Mouse (Mus musculus): ENCODE measurements around the gene Sgtb. TPM values are rescaled to one million over a fixed set of nuclear protein-coding genes. Genes with fewer than 3 reads are reported as not detected.

Sgtb gene
- 1 to 10 TPM; 3.9 to 9.4 (median 6.1) TPM for total RNA-seq (2022)

DNA sequence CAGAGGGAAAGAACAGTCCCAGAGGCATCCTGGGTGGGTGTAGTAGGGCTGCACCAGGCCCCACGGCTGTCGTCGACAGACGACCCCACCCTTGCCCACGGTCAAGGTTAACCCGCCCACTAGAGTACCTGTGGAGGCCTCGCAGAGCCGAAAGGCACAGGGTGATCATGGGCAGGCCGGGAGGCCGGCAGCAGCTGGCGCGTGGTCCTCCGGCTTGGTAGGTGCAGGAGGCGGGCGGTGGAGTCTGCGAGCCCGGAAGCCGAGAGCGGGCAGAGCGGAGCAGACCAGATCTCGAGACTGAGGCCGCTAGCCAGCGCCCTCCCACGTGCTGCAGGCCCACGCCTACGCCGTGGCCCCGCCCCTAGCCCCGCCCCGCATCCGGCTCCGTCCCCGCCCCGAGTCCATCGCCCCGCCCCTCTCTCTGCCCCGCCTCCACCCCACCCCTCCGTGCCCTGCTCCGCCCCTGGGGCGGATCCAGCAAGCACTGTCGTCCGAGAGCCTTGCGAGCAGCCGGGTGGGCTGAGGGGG, at the start of gene Sgtb, which contains the start of gene Nln:
TSS of gene Sgtb (plus strand) at position 454 of the 528 bp plus-strand sequence.
TSS of gene Nln (minus strand) at position 327 of the 528 bp plus-strand sequence.
- peak; percentile 83 for DNase-seq

DNA sequence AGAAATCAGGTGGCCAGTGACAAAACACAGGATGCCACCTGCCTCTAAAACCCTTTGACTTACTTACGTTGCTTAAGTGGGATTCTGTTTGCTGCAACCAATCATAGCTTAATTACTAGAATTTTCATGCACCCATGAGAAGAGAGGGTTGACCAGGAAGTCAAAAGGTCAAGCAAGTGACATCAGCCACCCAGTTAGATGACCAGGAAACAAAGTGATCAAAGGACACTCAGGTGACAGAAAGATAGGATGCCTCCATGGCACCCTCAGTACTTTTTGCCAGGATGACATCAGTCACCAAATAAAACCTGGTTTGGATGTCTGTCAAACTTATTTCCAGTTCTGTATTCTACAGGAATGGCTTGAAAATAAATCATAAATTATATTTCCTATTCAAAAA, 49.3 kb upstream of the Sgtb start:
- DNase-seq, result no peak

DNA sequence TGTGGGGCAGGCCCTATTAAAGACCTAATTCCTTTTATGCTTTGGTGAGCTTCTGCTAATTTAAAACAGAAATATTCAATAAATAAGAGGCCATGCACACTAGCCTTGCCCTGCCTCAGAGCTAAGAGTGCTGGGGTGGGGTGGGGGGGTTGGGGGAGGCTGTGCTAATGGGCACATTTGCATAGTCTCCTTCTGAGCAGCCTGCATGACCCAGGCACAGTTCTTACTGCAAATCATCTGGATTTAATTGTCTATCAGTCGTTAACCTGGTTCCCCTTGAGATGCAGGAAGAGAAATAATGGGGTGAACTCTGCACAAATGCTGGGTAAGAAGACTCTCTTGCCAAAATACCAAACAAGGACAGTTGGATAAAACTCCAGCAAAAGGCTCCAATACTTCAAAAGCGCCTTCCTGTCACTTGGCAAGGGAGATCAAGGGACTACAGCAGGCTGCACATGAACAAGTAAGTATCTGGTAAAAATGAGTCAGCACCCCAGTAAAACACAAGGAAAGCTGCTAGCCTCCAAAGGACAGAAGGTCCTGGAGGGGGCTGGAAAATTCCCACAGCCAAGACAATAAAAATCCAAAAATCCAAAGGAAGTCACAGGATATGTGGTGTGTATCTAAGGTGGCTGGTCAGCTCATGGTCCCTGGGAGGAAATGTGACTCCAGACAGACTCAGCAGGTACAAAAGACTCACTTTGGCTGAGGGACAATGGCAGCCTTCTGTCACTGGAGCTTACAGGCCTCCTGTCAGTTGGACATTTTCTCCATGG, 47.4 kb upstream of the Sgtb start:
- peak; percentile 45 for DNase-seq

DNA sequence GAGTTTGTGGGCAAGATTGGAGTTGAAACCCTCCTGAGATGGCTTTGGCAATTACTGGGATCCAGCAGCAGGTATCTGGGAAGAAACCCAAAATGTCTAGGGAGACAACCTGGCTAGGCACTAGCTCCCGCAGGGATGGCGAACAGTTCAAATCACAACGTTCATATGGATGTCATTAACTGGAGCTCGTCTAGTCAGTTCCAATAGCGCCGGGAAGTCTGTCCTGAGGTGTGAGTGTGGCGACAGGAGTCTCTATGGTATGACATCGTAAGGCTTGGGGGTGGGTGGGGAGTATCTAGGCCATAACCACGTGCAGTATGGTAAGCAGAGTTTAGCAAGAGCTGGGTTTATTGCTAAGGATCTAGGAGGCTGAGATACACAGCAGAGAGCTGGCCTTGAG, 46.5 kb upstream of the Sgtb start:
- DNase-seq, result no peak

DNA sequence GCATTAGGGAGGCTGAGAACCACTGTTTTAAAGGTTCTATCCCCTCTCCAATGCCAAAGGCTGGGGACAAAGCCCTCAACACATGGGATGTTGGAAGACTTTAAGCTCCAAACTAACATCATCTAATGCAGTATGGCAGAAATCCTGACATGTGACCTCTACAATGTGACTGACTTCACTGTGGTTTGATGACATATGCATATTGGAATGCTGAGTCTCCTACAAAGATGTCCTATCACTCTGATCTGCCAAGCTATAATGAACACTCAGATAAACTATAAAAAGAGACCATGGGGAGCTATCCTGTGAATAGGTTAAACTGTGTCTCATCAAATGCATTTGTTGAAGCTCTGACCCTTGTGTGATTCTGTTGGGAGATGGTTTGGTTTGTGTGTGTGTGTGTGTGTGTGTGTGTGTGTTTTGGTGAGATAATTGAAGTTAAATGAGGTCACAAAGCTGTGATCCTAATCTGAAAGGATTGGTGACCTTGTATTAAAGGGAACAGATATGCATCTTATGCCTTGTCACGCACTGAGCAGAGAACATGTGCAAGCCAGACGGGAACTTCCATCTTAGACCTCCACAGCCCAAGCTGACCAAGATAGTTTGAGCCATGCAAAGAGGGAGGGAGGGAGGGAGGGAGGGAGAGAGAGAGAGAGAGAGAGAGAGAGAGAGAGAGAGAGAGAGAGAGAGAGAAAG, 43.7 kb upstream of the Sgtb start:
- DNase-seq, result no peak

GRCm38 (mm10) chr13:104069216-104069615, 40.3 kb upstream of the Sgtb start:
- DNase-seq, result peak; percentile 39

DNA sequence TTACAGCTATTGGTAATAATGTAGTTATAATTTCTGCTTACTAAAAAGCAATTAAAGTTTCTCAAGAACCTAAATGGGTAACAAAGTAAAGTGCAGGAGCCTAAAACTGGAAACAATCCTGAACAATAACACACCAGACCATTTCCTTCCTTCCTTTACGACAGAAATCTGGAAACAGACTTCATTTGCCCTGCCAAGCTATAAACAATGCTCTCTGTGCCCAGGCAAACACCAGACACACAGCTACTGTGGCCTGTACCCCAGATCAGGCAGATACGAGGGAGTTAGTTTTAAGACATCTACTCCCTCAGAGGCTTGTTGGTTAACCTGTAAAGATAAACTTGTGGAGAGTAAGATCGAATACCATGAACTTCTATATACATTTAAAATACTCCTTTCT, 38.8 kb upstream of the Sgtb start:
- DNase-seq, result no peak

DNA sequence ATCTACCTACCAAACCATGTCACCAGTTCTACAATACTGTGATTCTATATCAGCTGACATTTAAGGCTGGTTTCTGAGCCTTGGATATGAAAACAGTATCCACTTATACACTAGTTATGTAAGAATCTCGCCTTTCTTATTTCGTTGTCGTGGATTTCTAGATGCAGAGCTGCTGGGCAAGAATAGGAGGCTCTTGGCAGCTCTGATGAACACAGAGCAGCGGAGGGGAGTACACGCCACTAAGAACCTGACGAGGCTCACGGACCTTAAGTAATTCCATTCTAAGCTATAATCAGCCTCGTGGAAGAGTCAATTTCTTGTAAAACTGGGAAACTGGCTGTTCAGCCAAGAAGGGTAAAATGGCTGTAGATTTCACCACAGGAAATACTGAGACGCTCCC, 37.2 kb upstream of the Sgtb start:
- DNase-seq, result no peak

DNA sequence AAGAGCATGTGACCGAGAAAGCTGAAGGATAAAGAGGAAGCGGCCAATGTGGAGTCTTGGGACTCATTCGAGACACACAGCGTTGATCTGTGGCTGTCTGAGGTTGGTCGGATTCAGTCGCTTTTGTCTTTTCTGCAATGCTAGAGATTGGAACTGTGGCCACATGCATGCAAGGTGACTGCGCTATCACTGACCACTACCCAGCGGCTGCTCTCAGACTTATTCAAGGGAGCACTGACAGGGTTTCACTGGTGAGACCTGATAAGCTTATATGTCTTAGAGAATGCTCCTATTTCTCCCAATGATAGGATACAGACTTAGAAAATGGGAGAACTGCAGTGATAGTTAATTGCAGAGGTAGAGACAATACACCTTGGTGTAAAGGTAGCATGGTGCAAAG, 35.3 kb upstream of the Sgtb start:
- no peak for DNase-seq

- DNase-seq, result no peak
Measured at GRCm38 (mm10) chr13:104074731-104075130, 34.8 kb upstream of the Sgtb start.

DNA sequence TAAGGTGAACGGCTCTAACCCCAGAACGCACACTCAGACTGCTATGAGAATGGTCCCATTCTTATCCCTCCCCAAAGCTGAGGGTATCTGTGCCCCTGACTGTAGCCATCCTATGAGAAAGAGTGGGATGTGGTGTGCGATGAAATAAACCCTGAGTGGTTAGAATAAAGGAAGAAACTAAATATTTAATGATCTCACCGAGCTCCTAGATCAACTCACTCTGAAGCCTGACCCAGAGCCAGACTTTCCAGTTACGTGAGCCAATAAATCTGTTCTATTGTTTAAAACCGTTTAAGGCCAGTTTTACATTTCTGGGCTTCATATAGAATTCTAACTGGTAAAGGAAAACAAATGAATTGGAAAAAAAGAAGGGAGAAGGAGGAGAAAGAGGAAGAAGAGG, 32.5 kb upstream of the Sgtb start:
- DNase-seq, result no peak

GRCm38 (mm10) chr13:104082504-104082903, 27.0 kb upstream of the Sgtb start:
- no peak for DNase-seq

- DNase-seq, result no peak
Measured at GRCm38 (mm10) chr13:104084600-104084999, 24.9 kb upstream of the Sgtb start.

DNA sequence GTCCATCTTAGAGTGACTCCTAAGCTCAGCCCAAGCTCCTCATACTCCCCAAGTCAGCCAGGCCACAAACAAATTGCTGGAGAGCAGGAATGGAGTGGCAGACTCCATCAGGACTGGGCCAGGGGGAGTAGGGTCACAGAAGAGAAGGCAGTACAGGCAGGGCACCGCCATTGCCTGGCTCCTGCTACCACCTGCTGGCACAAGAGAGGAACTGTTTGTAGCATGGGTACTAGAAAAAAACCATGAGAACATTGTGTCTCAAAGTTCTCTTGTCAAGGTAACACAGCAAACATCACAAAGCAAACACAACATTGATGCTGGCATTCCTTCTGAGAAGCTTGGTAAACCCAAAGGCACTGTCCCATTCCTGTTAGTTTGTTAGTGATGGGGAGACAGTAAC, 20.2 kb upstream of the Sgtb start:
- DNase-seq, result no peak

DNA sequence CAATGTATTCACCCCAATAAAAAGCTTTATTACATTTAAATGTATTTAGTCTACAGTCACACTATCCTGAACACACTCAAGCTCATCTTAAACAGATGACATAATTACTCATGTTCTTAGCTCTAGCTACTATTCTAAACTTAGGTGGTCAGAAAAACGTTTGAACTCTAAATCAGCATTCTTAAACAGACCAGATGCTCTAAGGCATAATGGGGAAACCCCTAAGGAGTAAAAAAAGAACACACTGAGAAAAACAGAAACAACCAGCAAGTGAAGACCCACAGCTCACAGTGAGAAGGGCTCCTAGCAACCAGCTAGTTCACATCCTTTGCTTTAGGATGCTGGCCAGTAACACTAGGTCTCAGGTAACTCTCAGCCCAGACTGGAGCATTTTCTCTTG, 17.8 kb upstream of the Sgtb start:
- no peak for DNase-seq

DNA sequence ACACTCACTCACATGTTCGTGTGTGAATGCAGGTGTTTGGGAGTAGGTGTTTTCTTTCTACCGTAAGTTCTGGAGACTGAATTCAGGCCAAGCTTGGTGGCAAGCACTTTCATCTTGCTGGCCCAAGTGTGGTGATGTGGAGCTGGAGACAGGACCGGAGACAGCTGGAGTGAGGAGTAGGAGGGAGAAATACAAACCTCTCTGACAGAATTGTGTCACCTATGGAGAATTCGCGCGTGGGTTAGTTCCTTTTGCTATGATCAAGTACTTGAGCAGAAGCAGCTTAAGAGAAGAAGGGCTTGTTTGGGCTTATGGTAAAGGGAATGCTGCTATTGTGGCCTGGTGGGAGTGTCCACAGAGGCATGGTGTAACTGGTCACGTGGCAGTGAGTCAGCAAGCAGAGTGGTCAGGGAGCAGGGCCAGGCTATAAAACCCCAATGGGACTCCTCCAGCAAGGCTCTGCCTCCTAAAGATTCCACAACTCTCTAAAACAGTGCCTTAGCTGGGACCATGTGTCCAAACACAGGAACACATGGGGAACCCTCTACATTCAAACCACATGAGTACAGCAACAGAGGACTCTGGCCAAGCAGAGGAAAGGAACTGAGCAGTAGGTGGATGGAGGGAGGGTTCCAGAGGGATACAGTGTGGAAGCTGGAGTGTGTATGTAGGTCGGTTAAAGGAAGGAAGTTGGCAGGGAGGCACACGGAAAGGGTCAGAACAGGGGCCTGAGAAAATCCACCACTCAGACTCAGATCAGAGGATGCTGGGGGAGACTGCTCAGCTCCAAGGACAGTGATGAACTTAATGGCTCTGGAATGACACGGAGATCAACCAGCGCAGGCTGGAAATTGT, 14.8 kb upstream of the Sgtb start:
- DNase-seq, result no peak

DNA sequence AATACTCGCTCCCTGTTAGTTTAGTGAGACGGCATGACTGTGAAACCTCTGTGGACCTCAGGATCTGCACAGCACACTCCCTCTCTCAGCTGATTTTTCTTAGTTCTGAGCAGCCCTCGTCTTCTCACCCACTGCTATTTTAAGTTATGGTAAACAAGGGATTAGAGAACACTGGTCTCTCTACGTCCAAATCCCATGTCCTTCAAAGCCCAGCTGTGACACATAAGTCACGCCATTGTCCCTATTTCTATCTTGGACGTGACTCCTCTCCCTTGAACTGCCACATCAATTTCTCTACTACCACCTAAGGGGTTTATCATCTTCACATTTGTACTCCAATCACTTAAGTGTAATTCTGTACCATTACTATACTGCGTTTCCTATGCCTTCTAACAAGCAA, 13.6 kb upstream of the Sgtb start:
- no peak for DNase-seq

GRCm38 (mm10) chr13:104097190-104097589, 12.4 kb upstream of the Sgtb start:
- DNase-seq, result no peak

- DNase-seq, result no peak
Measured at GRCm38 (mm10) chr13:104100416-104100815, 9.1 kb upstream of the Sgtb start.

DNA sequence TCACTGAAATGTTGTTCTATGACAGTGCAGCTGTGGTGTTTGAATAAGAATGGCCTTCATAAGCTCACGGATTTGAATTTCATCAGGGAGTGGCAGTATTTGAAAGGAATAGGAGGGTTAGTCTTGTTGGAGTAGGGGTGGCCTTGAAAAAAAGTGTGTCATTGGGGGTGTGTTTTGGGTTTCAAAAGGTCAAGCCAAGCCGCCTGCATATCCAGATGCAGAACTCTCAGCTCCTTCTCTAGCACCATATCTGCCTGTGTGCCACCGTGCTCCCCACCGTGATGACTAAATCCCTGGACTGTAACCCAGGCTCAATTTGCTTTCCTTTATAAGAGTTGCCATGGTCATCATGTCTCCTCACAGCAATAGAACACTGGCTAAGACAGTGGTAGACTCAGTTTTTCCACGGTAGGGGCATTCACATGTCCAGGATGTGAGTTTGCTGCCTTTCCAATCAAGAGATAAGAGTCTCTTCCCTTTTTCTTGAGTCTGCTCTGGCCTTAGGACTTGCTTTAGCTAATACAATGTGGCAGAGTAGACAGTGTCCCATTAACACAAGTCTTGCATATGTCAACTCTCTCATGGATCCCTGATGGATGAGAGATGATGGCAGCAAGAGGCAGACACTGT, 7.8 kb upstream of the Sgtb start:
- no peak for DNase-seq

DNA sequence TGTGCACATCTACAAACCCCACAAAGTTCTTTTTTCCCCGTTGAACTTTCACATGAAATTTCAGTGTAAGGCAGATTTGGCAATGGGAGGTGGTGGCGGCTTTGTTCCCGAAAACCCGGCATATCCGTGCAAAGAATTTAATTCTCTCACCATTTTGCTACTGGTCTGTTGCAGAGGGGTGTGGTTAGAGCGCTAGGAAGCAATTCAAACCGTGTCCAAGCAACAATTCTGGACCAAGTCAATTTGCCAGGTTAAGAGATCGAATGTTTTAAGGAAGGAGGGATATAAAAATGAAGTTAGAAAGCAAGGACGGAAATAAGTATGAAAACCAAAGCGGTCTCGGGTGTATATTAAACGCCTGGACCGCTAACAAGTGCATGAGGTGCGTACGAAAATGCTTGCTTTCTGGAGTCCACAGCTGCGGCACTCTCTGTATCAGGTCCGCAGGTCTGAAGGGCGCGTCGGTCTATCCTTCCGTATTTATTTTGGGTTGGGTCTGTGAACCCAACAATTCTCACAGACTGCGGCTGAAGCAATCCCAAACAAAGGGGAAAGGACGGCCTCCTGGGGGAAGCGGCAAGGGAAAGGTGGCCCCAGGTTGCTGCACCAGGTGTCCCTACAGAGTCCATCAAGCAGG, 772 bp upstream of the Sgtb start:
- no peak for DNase-seq
